Mouse (Mus musculus): ENCODE data around the gene Il21r.

The Il21r gene

GRCm38 (mm10) chr7:125603185-125603631 lies at the start of gene Il21r:
TSS of gene Il21r (plus strand) at chr7:125603429.
- DNase-seq, result no peak

GRCm38 (mm10) chr7:125553653-125554428 lies 49.4 kb upstream of the Il21r start:
- DNase-seq, result no peak

GRCm38 (mm10) chr7:125554456-125555114 lies 48.6 kb upstream of the Il21r start:
- no peak for DNase-seq

- no peak for DNase-seq
These were observed 47.8 kb upstream of the Il21r start for GRCm38 (mm10) chr7:125555351-125555872.

GRCm38 (mm10) chr7:125556096-125556495 lies 47.1 kb upstream of the Il21r start:
- DNase-seq, result no peak

GRCm38 (mm10) chr7:125556865-125557264 lies 46.4 kb upstream of the Il21r start:
- no peak for DNase-seq

GRCm38 (mm10) chr7:125558401-125558945 lies 44.8 kb upstream of the Il21r start:
- DNase-seq, result no peak

- no peak for DNase-seq
These were observed 44.2 kb upstream of the Il21r start for GRCm38 (mm10) chr7:125558997-125559396.

GRCm38 (mm10) chr7:125559537-125559936 lies 43.7 kb upstream of the Il21r start:
- no peak for DNase-seq

- peak; percentile 42 to 45 for DNase-seq
These were observed 43.0 kb upstream of the Il21r start for GRCm38 (mm10) chr7:125560146-125560785.

GRCm38 (mm10) chr7:125561085-125561690 lies 42.0 kb upstream of the Il21r start:
- DNase-seq, result peak in 1 of 2 experiments; percentile 35

GRCm38 (mm10) chr7:125562413-125562812 lies 40.8 kb upstream of the Il21r start:
- DNase-seq, result no peak

- DNase-seq, result no peak
These were observed 40.1 kb upstream of the Il21r start for GRCm38 (mm10) chr7:125563093-125563492.

- DNase-seq, result no peak
These were observed 38.8 kb upstream of the Il21r start for GRCm38 (mm10) chr7:125564316-125565024.

GRCm38 (mm10) chr7:125565516-125566285 lies 37.5 kb upstream of the Il21r start:
- no peak for DNase-seq

GRCm38 (mm10) chr7:125566420-125566819 lies 36.8 kb upstream of the Il21r start:
- DNase-seq, result no peak

GRCm38 (mm10) chr7:125568888-125569287 lies 34.3 kb upstream of the Il21r start:
- DNase-seq, result no peak

- DNase-seq, result no peak
These were observed 31.3 kb upstream of the Il21r start for GRCm38 (mm10) chr7:125571891-125572290.

- no peak for DNase-seq
These were observed 30.5 kb upstream of the Il21r start for GRCm38 (mm10) chr7:125572737-125573136.

- DNase-seq, result no peak
These were observed 29.4 kb upstream of the Il21r start for GRCm38 (mm10) chr7:125573849-125574248.

GRCm38 (mm10) chr7:125574832-125575231 lies 28.4 kb upstream of the Il21r start:
- DNase-seq, result no peak

All from cerebellum, postnatal 36 days (tissue).